Mouse (Mus musculus) erythroblast, adult 5-6 weeks (primary cell): ENCODE measurements around the gene Mrvi1. TPM values are rescaled to one million over a fixed set of nuclear protein-coding genes. Genes with fewer than 3 reads are reported as not detected.

Experiments used
- ATAC-seq: replicated peaks from 2 replicates; pipeline ENCODE4 v1.8.0; 2016; ENCODE audit warnings: moderate number of reproducible peaks, mild to moderate bottlenecking, moderate TSS enrichment, inconsistent platforms; ENCODE audit not compliant: poor library complexity, low FRiP score, severe bottlenecking
- total RNA-seq, 2 experiments: library from RNA; stranded (forward) in 1 of 2; stranded (reverse) in 1 of 2; fragments of 150-400 nt in 1 of 2; fragments of 200-764, 138-1000 nt in 1 of 2; gene quantifications; 2 replicates each; pipeline versions ENCODE4 v1.2.3 to v1.2.4; 2015 to 2017; ENCODE audit warnings: low replicate concordance in 2 of 2

The Mrvi1 gene
- total RNA-seq, 2 experiments from 2014 or later: 1.1 to 1.7 TPM

- peak; percentile 60; the same call in 1 of the 2 replicates for ATAC-seq
Measured at GRCm38 (mm10) chr7:110946731-110947130, 35.5 kb downstream of the Mrvi1 start.

GRCm38 (mm10) chr7:110944321-110944720 is 37.9 kb downstream of the Mrvi1 start:
- ATAC-seq: no peak

- ATAC-seq: peak; percentile 88
Measured at GRCm38 (mm10) chr7:110941701-110942530, 40.3 kb downstream of the Mrvi1 start.

GRCm38 (mm10) chr7:110941116-110941521 is 41.1 kb downstream of the Mrvi1 start:
- peak; percentile 44 for ATAC-seq

GRCm38 (mm10) chr7:110935815-110936762 is 46.2 kb downstream of the Mrvi1 start:
- ATAC-seq: no peak

GRCm38 (mm10) chr7:110933999-110934398 is 48.3 kb downstream of the Mrvi1 start:
- no peak for ATAC-seq

GRCm38 (mm10) chr7:110933329-110933728 is 48.9 kb downstream of the Mrvi1 start:
- no peak for ATAC-seq

- ATAC-seq: peak; percentile 91
Measured at GRCm38 (mm10) chr7:110930118-110930854, 52.0 kb downstream of the Mrvi1 start.

- ATAC-seq: no peak
Measured at GRCm38 (mm10) chr7:110926562-110926961, 55.7 kb downstream of the Mrvi1 start.

- peak; percentile 91 for ATAC-seq
Measured at GRCm38 (mm10) chr7:110920331-110921261, 61.7 kb downstream of the Mrvi1 start.

- ATAC-seq: no peak
Measured at GRCm38 (mm10) chr7:110919721-110920120, 62.5 kb downstream of the Mrvi1 start.

- ATAC-seq: no peak
Measured at GRCm38 (mm10) chr7:110915913-110916312, 66.3 kb downstream of the Mrvi1 start.

GRCm38 (mm10) chr7:110914531-110914930 is 67.7 kb downstream of the Mrvi1 start:
- ATAC-seq: peak; percentile 68

- no peak for ATAC-seq
Measured at GRCm38 (mm10) chr7:110913754-110914153, 68.5 kb downstream of the Mrvi1 start.

GRCm38 (mm10) chr7:110908209-110909144 is 73.8 kb downstream of the Mrvi1 start:
- no peak for ATAC-seq

- ATAC-seq: no peak
Measured at GRCm38 (mm10) chr7:110906566-110906965, 75.7 kb downstream of the Mrvi1 start.

GRCm38 (mm10) chr7:110903226-110903625 is 79.0 kb downstream of the Mrvi1 start:
- ATAC-seq: 0 out of 2 replicates have a peak, but pooled peaks have one; percentile 31

- no peak for ATAC-seq
Measured at GRCm38 (mm10) chr7:110897202-110897601, 85.1 kb downstream of the Mrvi1 start.
